Mouse (Mus musculus) kidney, adult 11 months (tissue): ENCODE results near the gene Spata1.
A peak's percentile ranks its signal among the peaks of the same experiment; 100 is the strongest.
"Not testable (repeated sequence)": the region's sequence is repeated elsewhere in the genome, so short reads cannot be mapped to it uniquely, and the experiment has no call there.

Source experiments
- DNase-seq: peaks from one replicate; pipeline ENCODE4 v3.0.0; 2022

Gene Spata1

GRCm38 (mm10) chr3:146450371-146450841 lies 49.1 kb downstream of the Spata1 start:
- DNase-seq = peak; percentile 95

- no peak for DNase-seq
Observed at GRCm38 (mm10) chr3:146449745-146450250, 49.8 kb downstream of the Spata1 start, which contains the start of gene Ctbs. Gene Ctbs (plus strand): TSS chr3:146449795.

- peak; percentile 65 for DNase-seq
Observed at GRCm38 (mm10) chr3:146448969-146449368, 50.6 kb downstream of the Spata1 start.

GRCm38 (mm10) chr3:146448372-146448771 lies 51.2 kb downstream of the Spata1 start:
- DNase-seq = no peak

- no peak for DNase-seq
Observed at GRCm38 (mm10) chr3:146447598-146447997, 52.0 kb downstream of the Spata1 start.

GRCm38 (mm10) chr3:146447156-146447555 lies 52.4 kb downstream of the Spata1 start:
- DNase-seq = no peak

- DNase-seq = no peak
Observed at GRCm38 (mm10) chr3:146444880-146445279, 54.7 kb downstream of the Spata1 start.

GRCm38 (mm10) chr3:146443380-146443779 lies 56.2 kb downstream of the Spata1 start:
- DNase-seq = peak; percentile 85

GRCm38 (mm10) chr3:146442936-146443335 lies 56.6 kb downstream of the Spata1 start:
- DNase-seq = peak; percentile 73

GRCm38 (mm10) chr3:146442484-146442883 lies 57.1 kb downstream of the Spata1 start:
- DNase-seq = peak; percentile 2

GRCm38 (mm10) chr3:146440422-146440821 lies 59.1 kb downstream of the Spata1 start:
- DNase-seq = no peak

- no peak for DNase-seq
Observed at GRCm38 (mm10) chr3:146440011-146440410, 59.5 kb downstream of the Spata1 start.

GRCm38 (mm10) chr3:146436114-146436513 lies 63.4 kb downstream of the Spata1 start:
- no peak for DNase-seq

GRCm38 (mm10) chr3:146435533-146435932 lies 64.0 kb downstream of the Spata1 start:
- no peak for DNase-seq

- no peak for DNase-seq
Observed at GRCm38 (mm10) chr3:146434686-146435085, 64.9 kb downstream of the Spata1 start.

GRCm38 (mm10) chr3:146433681-146434350 lies 65.7 kb downstream of the Spata1 start:
- DNase-seq = no peak

- not testable (repeated sequence) for DNase-seq
Observed at GRCm38 (mm10) chr3:146433063-146433462, 66.5 kb downstream of the Spata1 start.

- no peak for DNase-seq
Observed at GRCm38 (mm10) chr3:146426489-146426888, 73.1 kb downstream of the Spata1 start.

- DNase-seq = no peak
Observed at GRCm38 (mm10) chr3:146425902-146426301, 73.7 kb downstream of the Spata1 start.

- DNase-seq = no peak
Observed at GRCm38 (mm10) chr3:146424306-146424900, 75.2 kb downstream of the Spata1 start.

- DNase-seq = no peak
Observed at GRCm38 (mm10) chr3:146423710-146424109, 75.8 kb downstream of the Spata1 start.

- DNase-seq = no peak
Observed at GRCm38 (mm10) chr3:146421787-146422186, 77.8 kb downstream of the Spata1 start.

GRCm38 (mm10) chr3:146419992-146420537 lies 79.5 kb downstream of the Spata1 start:
- no peak for DNase-seq

- no peak for DNase-seq
Observed at GRCm38 (mm10) chr3:146419534-146419933, 80.0 kb downstream of the Spata1 start.
